Mouse (Mus musculus) splenic B cell, adult 2 months (primary cell): ENCODE measurements around the gene Ccr1.
"Not testable (repeated sequence)": the region's sequence is repeated elsewhere in the genome, so short reads cannot be mapped to it uniquely, and the experiment has no call there.

Experiments used
- DNase-seq: peaks from one replicate; pipeline ENCODE4 v3.0.0-alpha.2; 2011; ENCODE audit warnings: low read depth, low spot score
- H3K27me3 ChIP-seq: 2 replicates; pipeline ENCODE4 v1.6.1; 2012; ENCODE audit warnings: mild to moderate bottlenecking, low read length, moderate library complexity, mixed read lengths; ENCODE audit not compliant: control insufficient read depth, poor library complexity, insufficient read depth, severe bottlenecking
- H3K36me3 ChIP-seq: 2 replicates; pipeline ENCODE4 v1.6.1; 2012; ENCODE audit warnings: mild to moderate bottlenecking, low read length, moderate library complexity, mixed read lengths; ENCODE audit not compliant: control insufficient read depth, poor library complexity, insufficient read depth, severe bottlenecking

The Ccr1 gene

GRCm38 (mm10) chr9:123926041-123926440, 42.5 kb downstream of the Ccr1 start:
- DNase-seq: peak; percentile 93
- not testable (repeated sequence) for H3K36me3 ChIP-seq

GRCm38 (mm10) chr9:123925101-123925946, 43.2 kb downstream of the Ccr1 start:
- no peaks in the 10 kb centered on the region for H3K27me3 ChIP-seq
- no peaks in the 10 kb centered on the region for H3K36me3 ChIP-seq
- peak; percentile 77 for DNase-seq

More at GRCm38 (mm10) chr9:123926041-123926440, 42.5 kb downstream of the Ccr1 start:
- not testable (repeated sequence) for H3K27me3 ChIP-seq

GRCm38 (mm10) chr9:123924589-123925066, 43.9 kb downstream of the Ccr1 start:
- H3K27me3 ChIP-seq: no peaks in the 10 kb centered on the region
- DNase-seq: peak; percentile 95

DNA sequence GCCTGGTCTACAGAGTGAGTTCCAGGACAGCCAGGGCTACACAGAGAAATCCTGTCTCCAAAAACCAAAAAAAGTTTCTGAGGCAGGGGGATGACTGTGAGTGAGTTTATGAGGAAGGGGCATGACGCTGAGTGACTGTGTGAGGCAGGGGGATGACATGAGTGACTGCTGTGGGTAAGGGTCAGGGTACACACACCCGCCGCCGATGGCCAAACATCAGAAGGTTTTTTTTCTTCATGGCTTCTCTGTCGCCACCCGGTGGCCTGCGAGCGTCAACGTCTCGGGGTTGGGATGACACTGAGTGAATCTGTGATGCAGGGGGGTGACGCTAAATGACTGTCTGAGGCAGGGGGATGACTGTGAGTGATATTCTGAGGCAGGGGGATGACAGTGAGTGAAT, 44.5 kb downstream of the Ccr1 start:
- H3K36me3 ChIP-seq, H3K27me3 ChIP-seq: not testable (repeated sequence)
- peak; percentile 89 for DNase-seq

More at GRCm38 (mm10) chr9:123924589-123925066, 43.9 kb downstream of the Ccr1 start:
- H3K36me3 ChIP-seq: no peaks in the 10 kb centered on the region

- Histone ChIP-seq H3K36me3 (no peaks in the 10 kb centered on the region), H3K27me3 (no peaks in the 10 kb centered on the region)
- peak; percentile 78 for DNase-seq
Observed at GRCm38 (mm10) chr9:123923146-123923991, 45.1 kb downstream of the Ccr1 start.
